Mouse (Mus musculus) mouse embryonic stem cell (cell line): ENCODE measurements around the gene Krt80.
"Not testable (repeated sequence)": the region's sequence is repeated elsewhere in the genome, so short reads cannot be mapped to it uniquely, and the experiment has no call there.

Experiments
- in situ Hi-C, 2 experiments: fragments of 300-500 bp; cut with MboI; formaldehyde crosslinking; loops; 1 replicate in 1 of 2; 3 replicates in 1 of 2; pipeline ENCODE4 v1.14.3; 2019 to 2020; ENCODE audit warnings: low sequenced_read_pairs in 2 of 2, low pct_unique_long_range_greater_than_20kb in 1 of 2, mixed read lengths in 1 of 2; ENCODE audit not compliant: unreplicated experiment in 1 of 2

The Krt80 gene

DNA sequence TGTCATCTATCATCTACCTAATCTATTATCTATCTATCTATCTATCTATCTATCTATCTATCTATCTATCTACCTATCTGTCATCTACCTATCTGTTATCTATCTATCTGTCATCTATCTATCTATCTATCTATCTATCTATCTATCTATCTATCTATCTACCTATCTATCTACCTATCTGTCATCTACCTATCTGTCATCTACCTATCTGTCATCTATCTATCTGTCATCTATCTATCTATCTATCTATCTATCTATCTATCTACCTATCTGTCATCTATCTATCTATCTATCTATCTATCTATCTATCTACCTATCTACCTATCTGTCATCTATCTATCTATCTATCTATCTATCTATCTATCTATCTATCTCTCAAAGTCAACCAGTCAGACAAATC, 45.6 kb downstream of the Krt80 start:
- in situ Hi-C loops = not testable (repeated sequence)

DNA sequence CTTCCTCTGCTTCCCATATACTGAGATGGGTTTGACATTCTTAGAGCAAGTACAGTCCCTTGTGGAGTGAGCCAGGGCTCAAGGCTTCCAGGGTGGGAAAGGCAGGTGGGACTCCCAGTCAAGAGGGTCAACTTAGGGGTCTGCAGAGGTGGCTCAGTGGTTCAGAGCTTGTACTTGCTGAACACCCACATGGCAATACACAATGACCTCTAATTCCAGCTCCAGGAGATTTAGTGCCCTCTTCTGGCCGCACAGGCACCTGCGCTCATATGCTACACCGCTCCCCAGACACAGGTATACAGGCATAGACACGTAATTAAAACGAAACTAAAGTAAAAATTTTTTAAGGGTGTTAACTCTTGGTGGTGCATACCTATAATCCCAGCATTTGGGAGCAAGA, 46.5 kb downstream of the Krt80 start:
- in situ Hi-C loops = no loop called here

DNA sequence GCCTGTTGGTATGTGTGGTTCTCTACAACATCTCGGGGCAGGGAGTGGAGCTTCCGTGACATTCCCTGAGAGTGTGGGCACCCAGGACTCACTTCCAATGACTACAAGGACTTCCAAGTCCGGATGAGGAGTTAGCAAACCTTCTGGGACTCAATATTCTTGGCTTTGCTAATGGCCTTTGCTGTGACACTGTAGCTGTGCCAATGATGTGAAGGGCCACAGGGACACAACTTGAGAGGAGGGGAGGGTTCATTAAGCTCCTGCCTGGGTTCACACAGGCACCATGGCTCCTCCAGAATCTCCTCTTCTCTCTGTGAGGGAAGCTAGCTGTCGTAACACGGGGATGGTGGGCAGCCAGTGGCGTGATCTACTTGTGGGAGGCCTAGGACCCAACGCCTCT, 47.3 kb downstream of the Krt80 start:
- in situ Hi-C loops = no loop called here

DNA sequence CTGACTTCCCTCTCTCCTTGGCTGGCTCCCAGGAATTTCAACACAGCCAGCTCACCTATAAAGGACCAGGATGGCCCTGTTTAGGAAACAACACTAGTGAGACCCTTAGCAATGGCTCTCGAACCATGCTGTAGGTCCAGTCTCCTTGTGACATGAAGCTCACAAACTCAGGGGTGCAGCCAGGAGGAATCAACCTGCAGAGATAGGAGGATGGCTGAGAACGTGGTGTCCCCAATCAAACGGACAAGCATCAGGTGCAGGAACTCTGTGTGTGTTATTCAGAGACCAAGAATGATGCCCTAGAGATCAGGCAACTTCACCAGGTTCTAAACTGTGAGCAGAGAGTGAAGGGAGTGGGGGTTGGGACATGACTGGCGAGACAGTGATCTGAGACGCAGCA, 47.9 kb downstream of the Krt80 start:
- in situ Hi-C loops = no loop called here

DNA sequence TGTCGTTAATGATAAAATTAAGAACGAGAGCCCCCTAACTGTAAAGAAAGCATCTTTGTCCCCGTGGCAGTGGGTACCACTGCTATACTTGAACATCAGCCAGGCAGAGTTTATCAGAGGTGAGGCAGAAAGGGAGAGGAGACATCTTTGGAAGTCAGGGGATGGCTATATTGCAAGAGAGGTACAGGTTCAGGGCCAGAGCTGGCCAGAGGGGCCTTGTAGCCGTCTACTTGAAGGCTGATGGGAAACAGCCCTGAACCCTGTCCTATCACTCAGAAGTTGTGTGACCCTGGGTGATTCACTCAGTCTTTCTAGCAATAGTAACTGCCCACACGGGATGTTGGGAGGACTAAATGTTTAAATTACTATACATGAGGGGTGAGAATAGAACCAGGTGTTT, 48.8 kb downstream of the Krt80 start:
- in situ Hi-C loops = no loop called here

DNA sequence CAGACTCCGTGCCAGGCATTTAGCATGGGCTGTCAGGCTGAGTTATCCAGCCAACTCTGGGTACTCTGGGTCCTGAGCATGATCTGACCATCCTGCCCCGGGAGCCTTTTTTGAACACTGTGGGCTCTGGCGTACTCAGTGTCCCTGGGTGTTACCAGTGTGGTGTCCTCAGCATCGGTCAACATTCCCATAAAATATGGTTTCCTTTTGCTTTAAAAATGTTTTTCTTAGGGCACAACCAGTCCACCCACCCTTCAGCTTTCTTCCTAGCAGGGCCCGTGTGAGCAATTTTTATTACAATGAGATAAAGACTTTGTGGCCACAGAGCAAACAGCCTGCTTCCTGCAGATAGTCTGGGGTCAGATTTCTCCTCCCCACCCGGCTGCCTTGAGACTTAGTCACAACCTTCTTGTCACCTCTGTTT, 49.3 kb downstream of the Krt80 start:
- in situ Hi-C loops = no loop called here

DNA sequence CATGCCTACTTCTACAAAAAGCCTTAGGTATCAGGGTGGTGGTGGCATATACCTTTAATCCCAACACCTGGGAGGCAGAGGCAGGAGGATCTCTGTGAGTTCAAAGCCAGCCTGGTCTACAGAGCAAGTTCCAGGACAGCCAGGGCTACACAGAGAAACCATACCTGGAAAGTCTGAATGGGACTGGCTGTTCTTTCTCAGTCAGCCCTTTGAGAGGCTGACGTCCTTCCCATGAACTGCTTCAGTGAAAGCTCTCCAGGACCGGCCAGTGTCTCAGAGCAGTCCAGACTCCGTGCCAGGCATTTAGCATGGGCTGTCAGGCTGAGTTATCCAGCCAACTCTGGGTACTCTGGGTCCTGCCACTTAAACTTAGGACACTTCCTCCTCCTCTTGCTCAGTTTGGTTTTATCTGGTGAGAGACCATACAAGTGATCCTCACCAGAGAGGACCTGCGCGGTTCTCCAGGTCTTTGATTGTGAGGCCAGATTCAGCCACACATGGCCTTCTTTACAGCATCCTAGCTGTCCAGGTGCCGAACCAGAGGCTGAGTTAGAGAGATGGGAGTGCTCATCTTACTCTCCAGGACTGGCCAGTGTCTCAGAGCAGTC, 49.8 kb downstream of the Krt80 start:
- in situ Hi-C loops = no loop called here

DNA sequence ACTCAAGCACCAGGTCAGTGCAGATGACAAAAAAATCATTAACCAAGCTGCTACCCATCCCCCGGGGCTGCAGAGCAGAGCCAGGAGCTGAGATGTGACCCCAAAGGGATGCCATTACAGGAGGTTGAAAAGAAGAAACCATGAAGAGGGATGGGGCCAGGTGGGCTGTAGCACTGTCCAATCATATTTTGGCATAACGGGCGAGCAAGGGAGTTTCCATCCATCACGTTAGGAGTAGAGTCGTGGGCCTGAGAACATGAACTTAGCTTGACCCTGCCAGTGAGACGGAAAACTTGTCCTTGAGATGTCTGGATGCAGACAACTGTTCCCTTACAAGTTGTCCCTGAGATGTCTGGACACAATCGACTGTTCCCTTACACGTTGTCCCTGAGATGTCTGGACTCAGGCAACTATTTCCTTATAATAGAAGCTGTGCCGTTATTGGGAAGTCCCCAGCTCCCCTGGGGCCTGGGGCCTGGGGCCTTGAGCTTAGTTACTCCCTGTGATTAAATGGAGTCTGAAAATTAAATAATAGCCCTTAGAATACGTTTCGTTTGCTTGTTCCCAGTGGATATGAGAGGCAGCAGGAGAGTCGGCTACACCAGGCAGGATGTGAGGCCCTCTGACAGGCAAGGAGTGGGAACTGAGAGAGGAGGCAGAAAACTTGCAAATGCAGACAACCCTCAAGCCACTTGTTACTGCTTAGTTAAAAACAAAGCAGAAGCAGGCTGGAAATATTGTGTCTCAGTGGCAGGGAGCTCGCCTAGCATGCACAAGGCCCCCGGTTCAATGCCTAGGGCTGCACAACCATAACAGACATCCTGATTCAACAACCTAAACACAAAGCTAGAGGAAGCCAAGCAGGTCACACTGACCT, 50.8 kb downstream of the Krt80 start:
- in situ Hi-C loops = no loop called here

DNA sequence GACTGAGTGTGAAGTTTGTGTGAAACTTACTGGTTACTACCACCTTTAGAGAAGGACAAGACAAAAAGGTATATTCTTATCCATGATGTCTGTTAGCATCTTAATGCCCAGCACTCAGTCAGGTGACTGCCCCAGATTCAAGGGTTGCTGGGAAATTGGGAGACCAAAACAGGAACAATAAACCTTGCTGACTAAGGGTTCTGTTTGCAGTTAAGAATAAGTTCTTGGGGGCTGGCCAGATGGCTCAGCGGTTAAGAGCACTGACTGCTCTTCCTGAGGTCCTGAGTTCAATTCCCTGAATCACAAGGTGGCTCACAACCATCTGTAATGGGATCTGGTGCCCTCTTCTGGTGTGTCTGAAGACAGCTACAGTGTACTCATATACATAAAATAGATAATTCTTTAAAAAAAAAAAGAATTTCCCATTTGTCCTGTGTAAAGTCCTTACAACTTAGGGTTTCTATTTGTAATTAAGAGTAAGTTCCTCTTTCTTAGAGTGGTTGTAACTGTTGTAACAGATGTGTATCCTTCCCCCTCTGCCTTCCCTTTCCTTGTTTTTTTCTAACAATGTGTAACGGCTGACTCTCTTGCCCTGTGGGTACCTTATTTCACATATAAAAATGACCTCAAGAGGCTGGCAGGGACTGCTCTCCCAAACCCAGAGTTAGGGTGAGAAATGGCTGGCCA, 52.0 kb downstream of the Krt80 start:
- in situ Hi-C loops = no loop called here

DNA sequence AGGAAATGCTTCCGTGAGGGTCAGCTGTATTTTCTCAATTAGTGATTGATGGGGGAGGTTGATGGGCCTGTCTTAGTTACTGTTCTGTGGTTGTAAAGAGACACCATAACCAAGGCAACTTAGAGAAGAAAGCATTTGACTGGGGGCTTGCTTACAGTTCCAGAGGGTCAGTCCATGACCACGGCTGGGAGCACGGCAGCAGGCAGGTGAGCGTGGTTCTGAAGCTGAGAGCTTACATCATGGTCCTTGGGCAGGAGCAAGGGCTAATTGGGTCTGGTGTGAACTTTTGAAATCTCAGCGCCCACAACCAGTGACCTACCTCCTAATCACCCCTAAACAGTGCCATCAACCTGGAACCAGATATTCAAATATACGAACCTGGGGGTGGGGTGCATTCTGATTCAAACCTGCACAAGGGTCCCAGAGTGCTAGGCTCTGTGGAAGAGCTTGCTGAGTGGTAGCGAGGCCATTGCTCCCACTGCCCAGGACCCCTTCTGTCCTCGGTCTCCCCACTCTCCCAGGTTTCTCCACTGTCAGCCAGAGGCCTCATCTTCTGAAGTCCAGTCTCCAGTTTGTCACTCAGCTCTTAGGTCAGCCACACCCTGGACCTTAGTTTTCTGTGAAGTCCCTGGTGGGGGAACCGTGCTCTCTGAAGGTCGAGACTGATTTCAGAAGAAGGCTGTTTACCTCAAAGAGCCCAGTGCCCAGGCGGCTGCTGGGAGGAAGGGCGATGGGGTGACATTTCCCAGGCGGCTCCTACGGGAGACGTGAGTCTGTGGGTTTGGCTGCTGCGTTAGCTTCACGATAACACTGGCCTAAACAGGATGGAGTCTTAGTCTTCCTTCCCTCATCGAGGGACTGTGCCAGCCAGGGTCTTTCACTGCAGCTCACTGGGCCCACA, 52.8 kb downstream of the Krt80 start:
- in situ Hi-C loops = no loop called here

DNA sequence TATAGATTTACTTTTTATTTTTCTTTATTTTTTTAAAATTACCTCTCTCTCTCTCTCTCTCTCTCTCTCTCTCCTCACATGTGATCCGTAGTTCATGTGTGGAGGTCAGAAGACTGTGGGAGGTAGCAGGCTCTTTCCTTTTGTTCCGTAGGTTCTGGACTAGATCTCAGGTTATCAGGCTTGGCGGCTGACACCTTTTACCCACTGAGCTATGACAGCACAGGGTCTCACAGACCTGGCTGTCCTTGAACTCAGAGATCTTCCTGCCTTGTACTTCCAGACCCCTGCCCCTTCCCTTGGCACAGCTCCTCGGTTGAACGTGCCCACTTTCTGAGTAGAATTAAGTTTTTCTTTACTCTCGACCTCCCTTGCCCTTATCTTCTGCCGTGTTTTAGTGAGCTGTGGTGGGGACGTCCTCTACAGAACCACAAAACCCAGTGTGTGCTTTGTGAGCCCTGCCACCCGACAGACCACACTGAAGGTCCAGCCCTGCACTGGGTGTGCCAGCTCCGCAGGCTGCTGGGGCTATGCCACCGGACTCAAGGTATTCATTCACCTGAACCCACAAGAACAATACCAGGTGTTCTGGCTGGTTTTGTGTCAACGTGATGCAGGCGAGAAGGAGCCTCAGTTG, 53.6 kb downstream of the Krt80 start:
- in situ Hi-C loops = no loop called here

DNA sequence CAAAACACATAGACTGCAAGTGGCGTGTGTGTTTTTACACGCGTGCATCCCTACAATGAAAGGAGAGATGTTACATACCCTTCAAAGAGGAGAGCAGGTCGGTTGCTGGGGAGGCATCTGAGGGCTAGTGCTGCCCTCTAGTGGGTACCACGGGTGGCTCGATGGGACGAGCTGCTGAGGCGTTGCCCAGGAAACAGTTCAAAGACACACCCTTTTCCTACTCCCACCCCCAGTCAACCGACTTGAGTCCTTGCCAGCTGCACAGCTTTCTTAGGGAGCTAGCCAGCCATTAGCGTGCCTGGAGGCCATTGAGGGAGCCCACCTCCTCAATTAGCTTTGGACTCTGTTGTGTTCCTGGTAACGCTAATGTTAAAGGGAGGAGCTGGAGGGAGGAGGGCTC, 54.1 kb downstream of the Krt80 start:
- in situ Hi-C loops = no loop called here

DNA sequence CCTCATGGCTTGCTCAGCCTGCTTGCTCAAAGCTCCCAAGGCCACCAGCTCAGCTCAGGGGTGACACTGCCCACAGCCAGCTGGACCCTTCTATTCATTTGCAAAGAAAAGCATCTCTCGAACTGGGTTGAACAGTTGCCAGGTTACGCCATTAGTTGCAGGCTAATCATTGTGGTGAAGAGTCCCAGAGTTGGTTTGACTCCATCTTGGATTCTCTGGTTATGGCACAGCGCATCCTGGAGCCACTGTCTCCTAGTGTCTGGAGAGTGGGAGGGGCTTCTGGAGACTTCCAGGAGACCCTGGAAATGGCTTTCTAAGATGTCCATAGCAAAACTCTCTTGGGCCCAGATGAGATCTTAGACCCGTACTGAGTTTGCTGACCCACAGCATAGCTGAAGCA, 54.6 kb downstream of the Krt80 start:
- in situ Hi-C loops = no loop called here

DNA sequence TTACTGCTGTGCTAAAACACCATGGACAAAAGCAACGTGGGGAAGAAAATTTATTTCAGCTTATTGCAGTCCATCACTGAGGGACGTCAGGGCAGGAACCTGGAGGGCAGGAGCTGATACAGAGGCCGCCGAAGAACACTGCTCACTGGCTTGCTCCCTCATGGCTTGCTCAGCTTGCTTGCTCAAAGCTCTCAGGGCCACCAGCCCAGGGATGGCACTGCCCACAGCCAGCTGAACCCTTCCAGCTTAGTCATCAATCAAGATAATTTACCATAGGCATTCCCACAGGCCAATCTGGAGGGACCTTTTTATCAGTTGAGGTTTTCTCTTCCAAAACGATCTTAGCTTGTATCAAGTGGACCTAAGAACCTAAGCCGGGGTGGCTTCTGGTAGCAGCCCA, 58.0 kb downstream of the Krt80 start:
- in situ Hi-C loops = no loop called here

DNA sequence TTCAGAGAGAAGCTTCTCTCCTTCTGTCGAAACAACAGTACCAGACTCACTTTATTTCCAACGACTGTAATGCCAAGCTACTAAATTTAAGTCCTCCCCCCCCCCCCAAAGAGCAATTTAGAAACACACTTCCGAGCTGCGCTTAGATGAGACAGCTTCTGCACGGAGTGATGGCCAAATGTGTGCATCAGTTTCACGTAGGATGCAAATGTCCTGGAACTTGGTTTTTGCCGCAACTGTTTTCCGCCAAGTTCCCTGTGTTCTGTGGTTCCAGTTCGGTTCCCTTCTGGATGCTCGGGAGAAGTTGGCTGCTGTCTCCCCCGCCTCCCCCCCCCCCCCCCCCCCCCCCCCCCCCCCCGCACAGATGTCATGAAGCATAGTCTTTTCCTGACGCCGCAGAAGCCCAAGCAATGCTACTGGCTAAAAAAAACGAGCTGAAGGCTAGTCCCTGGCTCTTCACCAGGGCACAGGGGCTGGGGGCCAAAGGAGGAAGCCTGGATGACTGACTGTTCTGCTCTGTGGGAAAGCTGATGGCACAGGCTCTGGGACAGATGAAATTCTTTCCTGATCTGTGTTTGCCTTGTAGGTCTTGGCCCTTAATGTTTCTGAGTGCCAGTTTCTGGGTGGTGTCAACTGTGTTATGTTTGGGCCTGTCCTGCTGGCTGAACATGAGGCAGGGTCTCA, 58.7 kb downstream of the Krt80 start:
- in situ Hi-C loops = no loop called here

DNA sequence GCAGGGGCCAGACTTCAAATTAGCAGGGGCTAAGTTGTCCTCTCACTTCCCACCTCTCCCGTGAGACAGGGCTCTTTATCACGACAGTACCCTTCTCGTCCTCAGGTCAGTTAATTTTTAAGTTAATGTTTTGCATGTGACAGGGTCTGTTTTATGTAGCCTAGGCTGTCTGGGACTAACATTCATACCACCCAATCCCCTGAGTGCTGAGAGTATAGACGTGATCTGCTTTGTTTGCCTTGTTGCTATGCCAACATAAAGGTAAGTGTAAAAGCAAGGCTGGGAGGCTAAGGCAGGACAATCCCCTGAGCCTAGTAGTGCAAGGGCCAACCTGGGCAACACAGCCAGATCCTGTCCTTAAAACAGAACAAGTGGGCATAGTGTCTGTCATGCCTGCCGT, 60.5 kb downstream of the Krt80 start:
- in situ Hi-C loops = no loop called here

DNA sequence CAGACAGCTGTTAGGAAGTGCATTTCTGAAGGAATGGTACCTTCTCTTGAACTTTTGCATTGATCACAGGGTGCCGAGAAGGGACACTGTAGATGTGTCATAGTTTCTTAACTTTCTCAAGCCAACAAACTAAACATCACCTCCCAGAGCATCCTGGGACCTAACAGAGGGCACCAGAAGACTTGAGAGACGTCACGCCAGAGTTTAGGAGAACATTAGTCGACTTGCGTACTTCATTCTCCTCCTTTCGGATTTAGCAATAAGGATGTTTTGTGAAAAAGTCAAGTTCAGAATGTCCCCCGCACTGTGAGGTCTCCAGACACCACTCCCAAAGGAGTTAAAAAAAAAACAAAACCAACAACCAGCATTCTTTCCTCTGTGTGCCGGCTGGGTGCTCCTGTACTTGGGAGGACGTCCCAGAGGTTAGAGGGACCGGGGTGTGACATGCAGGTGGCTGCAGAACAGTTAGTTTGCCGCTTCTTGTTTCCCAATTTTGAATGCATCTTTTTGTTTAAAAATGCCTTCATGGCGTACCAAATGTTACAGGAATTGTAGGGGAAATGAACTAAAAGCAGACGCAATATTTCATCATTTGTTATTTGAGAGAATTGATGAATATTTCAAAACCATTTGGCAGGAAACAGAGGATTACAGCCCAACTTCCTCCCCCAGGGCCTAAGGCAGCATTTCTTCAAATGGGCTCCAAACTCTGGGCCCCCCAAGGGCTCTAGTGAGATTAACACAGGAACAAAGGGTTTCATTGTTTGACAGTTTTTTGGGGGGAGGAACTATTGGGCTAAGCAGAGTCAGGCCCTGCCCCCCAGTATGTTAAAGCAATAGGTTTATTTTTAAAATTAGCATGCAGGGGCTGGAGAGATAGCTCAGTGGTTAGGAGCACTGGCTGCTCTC, 61.3 kb downstream of the Krt80 start:
- in situ Hi-C loops = no loop called here
